Mouse (Mus musculus) small intestine, adult 2 months (tissue): ENCODE measurements at regions not wholly inside any gene's neighbourhood (a gene's known extent, or its start where the extent isn't known, plus 50 kb on each side); places are given as distances from the start of the nearest gene placed in this dataset.

Source experiments
- CTCF ChIP-seq: fragments of 200-500 bp; IDR thresholded peaks from 2 replicates; pipeline ENCODE4 v1.5.1; 2012; ENCODE audit warnings: low read depth, mild to moderate bottlenecking, control low read depth, inconsistent platforms, low read length, moderate library complexity, mixed read lengths; ENCODE audit not compliant: insufficient replicate concordance, insufficient read length; ENCODE audit errors: extremely low read depth
- POLR2A ChIP-seq: fragments of 200-500 bp; IDR thresholded peaks from 2 replicates; pipeline ENCODE4 v1.6.1; 2012; ENCODE audit warnings: low read depth, mild to moderate bottlenecking, control low read depth, inconsistent platforms, low read length, moderate library complexity

DNA sequence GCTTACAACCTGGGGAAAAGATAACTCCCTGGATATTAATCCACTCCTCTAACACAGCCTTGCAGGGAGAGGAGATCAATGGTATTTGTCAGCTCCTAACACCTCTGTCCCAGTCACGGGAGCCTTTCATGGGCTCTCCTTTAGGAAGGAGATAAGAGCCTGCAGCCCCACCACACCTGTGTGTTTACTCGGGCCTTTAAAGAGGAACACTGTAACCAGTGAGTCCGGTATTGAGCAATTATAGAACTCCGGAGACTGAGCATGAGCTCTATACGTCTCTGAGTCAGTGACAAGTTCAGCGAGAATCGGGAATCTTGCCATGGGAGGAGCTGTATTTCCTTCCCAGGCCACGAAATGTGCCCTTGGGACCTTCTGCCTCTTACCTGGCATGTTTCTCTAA is 178.5 kb upstream of the A230072I06Rik start:
- TF ChIP-seq CTCF = no peak
- no peak for TF ChIP-seq POLR2A
